Mouse (Mus musculus): ENCODE results near the gene Bhlhe23. TPM values are rescaled to one million over a fixed set of nuclear protein-coding genes. Genes with fewer than 3 reads are reported as not detected.

Bhlhe23 gene
- total RNA-seq, 2 experiments from 2014 or later = not detected

DNA sequence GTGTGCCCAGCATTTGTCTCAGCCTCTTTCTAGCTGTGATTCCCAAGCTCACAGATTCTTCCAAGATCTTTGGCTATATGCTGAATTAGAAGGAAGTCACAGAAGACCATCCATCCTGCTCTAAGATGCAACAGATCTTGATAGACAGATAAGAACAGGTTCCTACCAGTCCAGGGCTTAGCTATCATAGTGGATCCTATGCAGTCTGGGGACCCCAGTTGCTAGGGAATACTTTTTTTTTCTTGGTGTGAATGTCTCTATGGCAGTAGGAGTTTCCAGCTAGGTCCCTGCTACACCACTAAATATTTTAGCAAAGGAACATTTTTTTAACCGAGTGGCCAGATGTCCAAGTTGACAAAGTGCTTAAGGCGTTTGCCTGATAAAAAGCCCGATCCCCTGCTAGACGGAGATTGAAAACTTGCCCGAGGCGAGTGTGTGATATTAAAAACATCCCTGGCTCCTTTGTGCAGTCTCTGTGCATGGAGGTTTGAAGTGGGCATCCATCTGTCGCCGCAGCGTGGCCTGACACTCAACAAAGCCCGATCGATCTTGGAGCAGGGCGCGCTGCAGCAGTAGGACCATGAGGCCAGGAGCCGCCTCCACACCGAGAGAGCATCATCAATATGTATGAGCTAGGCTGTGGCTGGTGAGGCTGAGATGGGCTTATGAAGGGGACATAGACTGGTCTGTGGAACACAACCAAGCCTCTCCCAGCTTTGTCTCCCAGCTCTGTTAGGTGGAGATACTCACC lies 18.0 kb downstream of the Bhlhe23 start:
- no peak overlapping the region for H3K4me3 ChIP-seq
- no peak overlapping the region for H3K27ac ChIP-seq
- peak; percentile 10 for DNase-seq
- TF ChIP-seq CTCF (IDR thresholded peaks at IDR 0.05) = no peak
- intact Hi-C loops (cut with DNase I) = no loop called here

DNA sequence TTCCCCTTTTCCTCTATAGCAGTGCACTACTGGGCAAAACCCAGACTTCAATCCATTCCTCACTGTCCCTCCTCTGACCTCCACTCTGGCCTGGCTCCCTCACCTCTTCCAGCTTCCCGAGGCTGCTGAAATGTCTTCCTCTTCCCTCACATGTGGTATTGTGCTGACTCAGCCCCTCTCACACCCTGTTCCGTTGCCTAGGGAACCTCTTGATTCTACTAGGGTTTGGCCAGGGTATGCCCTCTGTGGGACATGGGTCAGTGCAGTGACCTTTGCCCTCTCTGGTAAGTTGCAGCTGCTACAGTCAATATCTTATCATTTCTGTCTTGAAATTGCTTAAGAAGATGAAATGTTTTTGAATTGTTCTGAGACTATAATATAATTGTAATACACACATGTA lies 19.9 kb downstream of the Bhlhe23 start:
- Histone ChIP-seq H3K4me3 (no peak overlapping the region), H3K27ac (no peak overlapping the region)
- intact Hi-C loops (cut with DNase I) = no loop called here
- TF ChIP-seq CTCF (IDR thresholded peaks at IDR 0.05) = no peak
- no peak for DNase-seq

DNA sequence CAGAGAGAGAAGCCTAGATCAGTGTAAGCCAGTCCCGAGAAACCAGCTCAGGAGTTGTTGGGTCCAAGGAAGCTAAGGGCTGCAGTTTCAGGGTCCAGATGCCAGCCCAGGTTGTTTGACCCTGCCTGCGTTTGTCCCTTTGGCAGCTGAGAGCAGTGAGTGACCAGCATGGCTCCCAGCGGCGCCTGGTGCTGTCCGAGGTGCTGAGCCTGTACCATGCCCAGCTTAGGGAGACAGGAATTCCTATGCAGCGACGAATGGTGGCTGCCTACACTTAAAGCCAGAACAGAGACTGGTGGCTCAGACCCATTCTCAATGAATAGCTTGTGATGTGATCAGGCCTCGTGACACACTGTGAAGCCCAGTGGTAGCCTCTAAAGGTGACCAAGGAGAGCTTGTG lies 20.8 kb downstream of the Bhlhe23 start:
- Histone ChIP-seq H3K27ac (no peak overlapping the region), H3K4me3 (no peak overlapping the region)
- TF ChIP-seq CTCF (IDR thresholded peaks at IDR 0.05) = no peak
- intact Hi-C loops (cut with DNase I) = no loop called here
- DNase-seq = peak; percentile 58

DNA sequence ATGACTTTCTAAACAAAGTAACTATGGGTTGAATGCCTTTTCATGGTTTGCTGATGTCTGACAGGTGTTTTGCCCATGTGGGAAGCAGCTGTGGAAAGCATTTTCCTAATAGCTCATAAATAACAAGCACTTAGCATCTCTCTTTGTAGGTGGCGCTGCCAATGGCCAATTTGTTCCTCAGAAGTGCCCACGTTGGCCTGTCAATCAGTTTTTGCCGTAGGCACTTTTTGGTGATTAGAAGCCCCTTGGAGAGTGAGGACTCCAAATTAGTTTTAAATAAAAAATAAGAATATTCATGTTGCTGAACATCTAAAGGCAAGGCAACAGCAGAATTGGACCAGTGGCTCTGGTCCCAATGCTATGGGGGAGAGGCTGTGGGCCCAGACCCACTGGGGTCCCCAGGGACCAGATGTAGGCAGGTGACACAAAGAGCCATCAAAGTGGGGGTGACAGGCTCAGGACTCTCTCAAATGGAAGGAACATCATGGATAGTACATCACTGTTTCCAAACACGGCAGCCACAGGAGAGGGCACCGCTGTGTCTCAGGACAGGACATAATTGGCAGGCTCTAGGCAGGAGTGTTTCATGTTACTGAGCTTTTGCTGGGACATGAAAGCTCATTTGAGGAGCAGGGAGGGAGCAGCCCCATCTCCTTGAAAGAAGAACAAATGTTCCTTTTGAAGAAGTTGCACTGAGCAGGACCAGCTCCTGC lies 21.6 kb downstream of the Bhlhe23 start:
- TF ChIP-seq CTCF (IDR thresholded peaks at IDR 0.05) = no peak
- Histone ChIP-seq H3K27ac (no peak overlapping the region), H3K4me3 (no peak overlapping the region)
- no peak for DNase-seq
- intact Hi-C loops (cut with DNase I) = no loop called here

DNA sequence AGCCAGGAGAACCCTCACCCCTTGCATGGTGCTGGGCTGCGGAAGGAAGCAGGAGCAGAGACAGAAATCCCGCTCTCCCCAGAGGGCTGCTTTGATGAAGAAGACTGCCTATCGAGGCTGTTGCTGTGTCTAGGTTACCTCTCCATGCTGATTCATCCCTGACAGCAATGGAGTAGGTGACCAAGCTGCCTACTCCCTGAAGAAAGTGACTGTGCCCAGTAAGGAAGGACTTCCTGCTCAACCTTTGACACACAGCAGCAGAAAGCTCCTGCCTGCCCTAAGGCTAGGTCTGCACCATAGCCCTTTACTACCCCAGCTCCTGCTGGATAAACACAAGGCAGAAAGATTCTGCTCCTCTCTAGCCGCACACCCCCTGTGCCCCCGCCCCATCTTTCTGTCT lies 27.8 kb downstream of the Bhlhe23 start:
- intact Hi-C loops (cut with DNase I) = loop anchor here (5.0 kb wide), 2 partner anchors 167 to 182 kb away; partner anchors contain the start of gene Mrgbp
- no peak for DNase-seq
- no peak overlapping the region for H3K27ac ChIP-seq

DNA sequence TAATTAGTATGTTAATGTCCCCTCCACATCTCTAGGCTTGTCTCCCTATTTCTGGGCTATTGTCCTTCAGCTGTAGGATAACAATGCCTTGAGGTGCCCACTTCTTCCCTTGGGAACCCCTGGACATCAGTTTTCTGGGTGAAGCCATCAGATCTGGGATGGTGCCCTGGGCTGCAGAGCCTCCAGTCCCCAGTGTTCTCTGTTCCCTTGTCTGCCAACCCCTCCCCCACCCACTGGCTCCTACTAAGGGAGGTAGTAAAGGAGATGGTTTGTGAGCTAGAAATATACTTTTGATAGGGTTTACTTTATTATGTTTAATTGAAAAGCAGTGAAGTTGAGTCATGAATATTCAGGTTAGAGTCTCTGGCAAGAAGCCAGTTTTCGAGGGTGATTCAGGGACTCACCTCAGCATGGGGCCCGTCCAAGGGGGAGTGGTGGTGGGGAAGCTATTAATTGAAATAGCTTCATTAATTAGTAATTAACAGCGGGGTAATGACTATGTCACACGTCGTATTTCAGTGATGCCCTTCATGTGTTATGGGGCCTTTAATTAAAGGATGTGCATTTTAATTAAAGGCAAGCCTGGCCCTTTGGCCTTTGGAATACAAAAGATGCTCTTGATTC lies 30.0 kb downstream of the Bhlhe23 start:
- no peak overlapping the region for H3K4me3 ChIP-seq
- intact Hi-C loops (cut with DNase I) = loop anchor here (5.0 kb wide), 2 partner anchors 164 to 179 kb away; partner anchors contain the start of gene Mrgbp
- no peak for DNase-seq
- no peak for TF ChIP-seq CTCF (IDR thresholded peaks at IDR 0.05)
- no peak overlapping the region for H3K27ac ChIP-seq

More for the DNA sequence above, 27.8 kb downstream of the Bhlhe23 start:
- H3K4me3 ChIP-seq = no peak overlapping the region
- TF ChIP-seq CTCF (IDR thresholded peaks at IDR 0.05) = no peak

DNA sequence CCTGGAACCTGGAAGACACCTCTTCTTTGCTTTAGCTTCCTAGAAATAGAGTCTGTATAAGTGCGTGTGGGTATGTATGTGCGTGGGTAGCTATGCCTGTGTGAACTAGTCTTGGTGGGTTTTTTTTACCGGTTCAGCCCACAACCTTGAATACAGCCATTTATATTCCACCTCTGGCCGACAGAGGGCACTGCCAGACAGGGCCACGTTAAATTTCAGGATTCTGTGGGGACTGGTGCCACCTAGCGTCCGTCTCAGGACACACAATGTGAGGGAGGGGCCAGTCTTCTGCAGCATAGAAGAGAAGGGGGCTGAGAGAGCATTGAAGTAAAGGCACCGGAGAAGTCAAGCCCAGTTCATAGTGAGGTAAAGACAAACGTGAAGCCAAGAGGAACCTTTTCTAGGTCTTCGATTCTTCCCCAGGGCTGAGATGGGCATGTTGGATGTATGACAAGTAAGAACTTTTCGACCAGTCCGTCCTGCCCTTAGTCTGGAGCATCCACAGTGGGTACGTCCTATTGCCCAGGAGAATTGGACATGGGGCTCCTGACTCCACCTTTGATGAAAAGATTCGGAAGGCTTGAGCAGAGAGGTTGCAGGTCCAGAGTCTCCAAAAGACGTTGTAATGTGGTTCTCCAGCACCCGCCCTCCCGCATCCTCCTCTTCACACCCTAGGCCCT lies 31.3 kb downstream of the Bhlhe23 start:
- Histone ChIP-seq H3K4me3 (no peak overlapping the region), H3K27ac (no peak overlapping the region)
- TF ChIP-seq CTCF (IDR thresholded peaks at IDR 0.05) = 0 out of 2 replicates have a peak, but pooled peaks have one; percentile 100
- intact Hi-C loops (cut with DNase I) = loop anchor here (1.0 to 5.0 kb wide), 5 partner anchors 34 to 178 kb away; partner anchors contain the start of gene Mrgbp
- peak; percentile 89 for DNase-seq

DNA sequence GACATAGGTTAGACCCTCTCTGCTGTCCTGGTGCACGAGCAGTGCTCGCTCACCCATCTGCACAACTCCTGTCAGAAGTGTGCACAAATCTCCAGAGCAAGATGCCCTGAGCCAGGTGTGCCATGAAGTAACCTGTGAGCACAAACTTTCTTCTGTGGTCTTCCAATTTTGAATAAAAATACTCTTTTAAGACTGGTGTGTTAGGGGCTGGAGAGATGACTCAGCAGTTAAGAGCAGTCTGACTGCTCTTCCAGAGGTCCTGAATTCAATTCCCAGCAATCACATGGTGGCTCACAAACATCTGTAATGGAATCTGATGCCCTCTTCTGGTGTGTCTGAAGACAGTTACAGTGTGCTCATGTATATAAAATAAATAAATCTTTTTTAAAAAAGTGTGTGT lies 33.4 kb downstream of the Bhlhe23 start:
- TF ChIP-seq CTCF (IDR thresholded peaks at IDR 0.05) = no peak
- intact Hi-C loops (cut with DNase I) = no loop called here
- DNase-seq = no peak

DNA sequence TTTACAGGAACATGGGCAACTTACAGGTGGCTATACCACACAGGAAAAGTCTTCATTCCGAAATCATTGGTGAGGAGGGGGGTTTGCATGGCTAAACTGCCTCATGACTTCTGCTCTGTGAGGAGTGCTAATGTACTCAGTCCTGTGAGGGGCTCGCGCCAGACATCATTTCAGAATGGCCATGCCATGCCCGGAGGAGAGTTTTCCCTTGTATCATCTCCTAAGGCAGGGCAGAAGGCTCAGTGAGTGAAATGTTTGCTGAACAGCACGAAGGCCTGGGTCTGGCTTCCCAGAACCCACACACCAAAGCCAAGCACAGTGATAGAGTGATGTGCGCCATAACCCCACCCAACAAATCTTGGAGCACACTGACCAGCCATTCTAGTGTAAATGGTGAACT lies 33.9 kb downstream of the Bhlhe23 start:
- no peak for DNase-seq
- intact Hi-C loops (cut with DNase I) = no loop called here
- Histone ChIP-seq H3K27ac (no peak overlapping the region), H3K4me3 (no peak overlapping the region)
- TF ChIP-seq CTCF (IDR thresholded peaks at IDR 0.05) = no peak

More for the DNA sequence above, 33.4 kb downstream of the Bhlhe23 start:
- H3K4me3 ChIP-seq = no peak overlapping the region
- H3K27ac ChIP-seq = no peak overlapping the region

DNA sequence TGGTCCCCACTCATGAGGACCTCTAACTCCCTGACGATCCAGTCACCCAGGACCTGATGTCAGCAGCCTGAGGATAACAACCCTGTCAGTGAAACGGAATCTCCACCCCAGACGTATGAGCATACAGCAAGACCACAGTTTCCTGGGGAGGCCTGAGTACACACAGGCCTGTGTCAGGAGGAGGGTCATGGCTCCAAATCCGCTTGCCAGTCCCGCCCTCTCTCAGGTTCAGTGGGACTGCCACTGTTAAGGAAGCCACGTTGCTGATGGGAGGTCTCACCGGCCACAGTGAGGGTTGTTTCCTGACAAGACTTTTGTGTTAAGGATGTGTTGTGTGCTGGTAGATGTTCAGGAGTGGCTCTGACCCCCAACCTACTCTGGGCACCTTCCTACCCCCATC lies 35.3 kb downstream of the Bhlhe23 start:
- no peak for DNase-seq
- intact Hi-C loops (cut with DNase I) = no loop called here
- TF ChIP-seq CTCF (IDR thresholded peaks at IDR 0.05) = no peak
- Histone ChIP-seq H3K27ac (no peak overlapping the region), H3K4me3 (no peak overlapping the region)

DNA sequence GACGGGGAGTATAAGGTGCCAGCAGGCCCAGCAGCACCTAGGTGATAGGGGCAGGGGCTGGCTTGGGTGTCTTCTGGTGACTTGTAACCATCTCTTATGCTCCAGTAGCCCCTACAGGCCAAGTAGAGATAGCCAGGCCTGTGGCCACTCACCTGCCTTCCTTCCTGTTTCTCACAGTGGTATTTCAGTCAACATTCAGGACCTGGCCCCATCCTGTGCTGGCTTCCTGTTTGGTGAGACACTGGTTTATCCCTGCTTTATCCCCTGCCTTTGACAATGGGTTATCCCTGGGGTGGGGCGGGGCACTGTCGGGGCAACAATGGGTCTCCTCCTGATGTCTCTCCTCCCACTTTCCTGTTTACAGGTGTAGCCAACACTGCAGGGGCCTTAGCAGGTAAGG lies 36.4 kb downstream of the Bhlhe23 start:
- Histone ChIP-seq H3K27ac (no peak overlapping the region), H3K4me3 (no peak overlapping the region)
- no peak for TF ChIP-seq CTCF (IDR thresholded peaks at IDR 0.05)
- intact Hi-C loops (cut with DNase I) = no loop called here
- DNase-seq = peak; percentile 13

DNA sequence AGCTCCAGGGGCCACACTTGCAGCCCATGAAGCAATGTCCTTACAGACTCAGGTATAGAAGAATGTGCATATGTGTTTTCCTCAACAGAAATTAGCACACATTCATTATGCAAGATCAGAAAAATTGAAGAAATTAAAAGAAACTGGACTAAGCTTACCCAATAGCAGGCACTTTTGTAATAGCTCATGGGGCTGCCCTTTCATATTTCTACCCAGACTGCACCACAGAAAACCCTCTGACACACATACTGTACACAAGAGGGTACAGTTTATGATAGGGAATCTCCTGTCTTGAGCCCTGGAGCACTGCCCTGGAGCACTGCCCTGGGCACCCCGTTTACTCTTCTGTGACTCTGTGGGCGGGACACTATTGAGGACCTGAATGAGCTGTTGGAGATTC lies 38.7 kb downstream of the Bhlhe23 start:
- no peak for DNase-seq
- intact Hi-C loops (cut with DNase I) = no loop called here
- Histone ChIP-seq H3K27ac (no peak overlapping the region), H3K4me3 (no peak overlapping the region)
- no peak for TF ChIP-seq CTCF (IDR thresholded peaks at IDR 0.05)

Measured in gastrocnemius, adult 2 months (tissue).